Mouse (Mus musculus): ENCODE data around the gene Mbtps1. TPM values are rescaled to one million over a fixed set of nuclear protein-coding genes. Genes with fewer than 3 reads are reported as not detected.
A peak's percentile ranks its signal among the peaks of the same experiment; 100 is the strongest.

Mbtps1 gene
- total and polyA plus RNA-seq, 3 experiments = 33.1 to 59.9 TPM; not detected in 1

GRCm38 (mm10) chr8:119558603-119559401, at the start of gene Mbtps1 (continued):
- TF ChIP-seq NRF1 (IDR thresholded peaks at IDR 0.05; ENCODE audit: insufficient read depth, low read depth, low read length, poor library complexity, severe bottlenecking) (peak; percentile 59), ETS1 (IDR thresholded peaks at IDR 0.05; ENCODE audit: low read depth, low read length) (no peak), SIN3A (IDR thresholded peaks at IDR 0.05; ENCODE audit: low read length) (peak; percentile 83)

GRCm38 (mm10) chr8:119606224-119606623, 47.7 kb upstream of the Mbtps1 start:
- peaks cover 16% of the 10 kb centered on the region for H3K79me2 ChIP-seq (ENCODE audit: control insufficient read depth, insufficient read depth, low read length, poor library complexity)
- peaks cover 0 to 6% of the 10 kb centered on the region in 2 experiments; a peak in 1 of 4 replicates for H3K36me3 ChIP-seq (ENCODE audit: control insufficient read depth in 1 of 2, insufficient read depth in 2 of 2, low read length in 2 of 2)
- no peak overlapping the region for H3K27ac ChIP-seq (ENCODE audit: control insufficient read depth, low read depth, low read length)
- H3K27me3 ChIP-seq (ENCODE audit: control insufficient read depth in 1 of 2, insufficient read depth in 2 of 2, low read length in 2 of 2) = no peaks in the 10 kb centered on the region
- TF ChIP-seq CTCF (IDR thresholded peaks at IDR 0.05 in 2 of 3, conservative IDR thresholded peaks at IDR 0.05 in 1 of 3; ENCODE audit: control insufficient read depth in 1 of 3, insufficient read depth in 1 of 3, low read depth in 2 of 3, low read length in 3 of 3, poor library complexity in 1 of 3, severe bottlenecking in 1 of 3) (peak; percentile 33 to 55 (median 35); a peak in 4 of 6 replicates), ZNF384 (IDR thresholded peaks at IDR 0.05; ENCODE audit: low read depth, low read length) (peak; percentile 91), SMC3 (IDR thresholded peaks at IDR 0.05; ENCODE audit: low read depth, low read length) (peak; percentile 46), E2F4 (IDR thresholded peaks at IDR 0.05; ENCODE audit: borderline replicate concordance, low read depth, low read length) (no peak), USF1 (IDR thresholded peaks at IDR 0.05; ENCODE audit: low read depth, low read length) (no peak), ZC3H11A (IDR thresholded peaks at IDR 0.05; ENCODE audit: low read depth, low read length) (peak; percentile 21; the same call in 1 of the 2 replicates), RAD21 (IDR thresholded peaks at IDR 0.05; ENCODE audit: low read depth, low read length) (peak; percentile 44), MYB (IDR thresholded peaks at IDR 0.05; ENCODE audit: low read depth, low read length) (no peak), MXI1 (IDR thresholded peaks at IDR 0.05; ENCODE audit: low read depth, low read length) (peak; percentile 42; the same call in 1 of the 2 replicates), MYC (IDR thresholded peaks at IDR 0.05; ENCODE audit: low read depth, low read length) (peak; percentile 85), HCFC1 (IDR thresholded peaks at IDR 0.05; ENCODE audit: low read depth, low read length) (peak; percentile 46; the same call in 1 of the 2 replicates)
- no peak overlapping the region for H3K9ac ChIP-seq (ENCODE audit: control insufficient read depth, low read depth, low read length, poor library complexity, severe bottlenecking)
- peaks cover 2 to 18% of the 10 kb centered on the region in 2 experiments; a peak in 3 of 4 replicates for H3K4me1 ChIP-seq (ENCODE audit: control insufficient read depth in 1 of 2, insufficient read depth in 2 of 2, low read length in 2 of 2)
- DNase-seq (ENCODE audit: low read depth, low spot score) = peak; percentile 65
- no peak overlapping the region for H3K4me3 ChIP-seq (ENCODE audit: control insufficient read depth in 1 of 2, insufficient read depth in 1 of 2, low read depth in 2 of 2, low read length in 2 of 2)
- no peaks in the 10 kb centered on the region for H3K9me3 ChIP-seq (replicated peaks; ENCODE audit: insufficient read depth, low read length)

- Histone ChIP-seq H3K4me3 (ENCODE audit: control insufficient read depth in 1 of 2, insufficient read depth in 1 of 2, low read depth in 2 of 2, low read length in 2 of 2) (peak within 1 kb of the TSS; percentile 83 to 84), H3K4me1 (ENCODE audit: control insufficient read depth in 1 of 2, insufficient read depth in 2 of 2, low read length in 2 of 2) (peaks cover 2 to 18% of the 10 kb centered on the region in 2 experiments; a peak in 3 of 4 replicates), H3K27me3 (ENCODE audit: control insufficient read depth in 1 of 2, insufficient read depth in 2 of 2, low read length in 2 of 2) (no peaks in the 10 kb centered on the region), H3K27ac (ENCODE audit: control insufficient read depth, low read depth, low read length) (peak within 1 kb of the TSS; percentile 76), H3K79me2 (ENCODE audit: control insufficient read depth, insufficient read depth, low read length, poor library complexity) (peaks cover 16% of the 10 kb centered on the region), H3K36me3 (ENCODE audit: control insufficient read depth in 1 of 2, insufficient read depth in 2 of 2, low read length in 2 of 2) (peaks cover 0 to 6% of the 10 kb centered on the region in 2 experiments; a peak in 1 of 4 replicates), H3K9ac (ENCODE audit: control insufficient read depth, low read depth, low read length, poor library complexity, severe bottlenecking) (peak within 1 kb of the TSS; percentile 78), H3K9me3 (replicated peaks; ENCODE audit: insufficient read depth, low read length) (no peaks in the 10 kb centered on the region)
- DNase-seq (ENCODE audit: low read depth, low spot score) = peak; percentile 97
- peak; percentile 27; the same call in 1 of the 2 replicates for TF ChIP-seq RCOR1 (IDR thresholded peaks at IDR 0.05; ENCODE audit: low read depth, low read length)
- TF ChIP-seq SMC3 (IDR thresholded peaks at IDR 0.05; ENCODE audit: low read depth, low read length) = peak; percentile 83
- TF ChIP-seq SIN3A (IDR thresholded peaks at IDR 0.05; ENCODE audit: low read length) = peak; percentile 91
- no peak for TF ChIP-seq GABPA (IDR thresholded peaks at IDR 0.05; ENCODE audit: low read depth, low read length)
- peak; percentile 98 for TF ChIP-seq MXI1 (IDR thresholded peaks at IDR 0.05; ENCODE audit: low read depth, low read length)
- peak; percentile 69 for TF ChIP-seq ZC3H11A (IDR thresholded peaks at IDR 0.05; ENCODE audit: low read depth, low read length)
- TF ChIP-seq CTCF (IDR thresholded peaks at IDR 0.05 in 2 of 3, conservative IDR thresholded peaks at IDR 0.05 in 1 of 3; ENCODE audit: control insufficient read depth in 1 of 3, insufficient read depth in 1 of 3, low read depth in 2 of 3, low read length in 3 of 3, poor library complexity in 1 of 3, severe bottlenecking in 1 of 3) = peak; percentile 60 to 95 (median 83)
- TF ChIP-seq MYB (IDR thresholded peaks at IDR 0.05; ENCODE audit: low read depth, low read length) = peak; percentile 64
- no peak for TF ChIP-seq NRF1 (IDR thresholded peaks at IDR 0.05; ENCODE audit: insufficient read depth, low read depth, low read length, poor library complexity, severe bottlenecking)
- no peak for TF ChIP-seq MAFK (IDR thresholded peaks at IDR 0.05; ENCODE audit: borderline replicate concordance, low read depth, low read length)
- no peak for TF ChIP-seq E2F4 (IDR thresholded peaks at IDR 0.05; ENCODE audit: borderline replicate concordance, low read depth, low read length)
- no peak for TF ChIP-seq UBTF (IDR thresholded peaks at IDR 0.05; ENCODE audit: borderline replicate concordance, insufficient read depth, low read depth, low read length)
- TF ChIP-seq JUND (IDR thresholded peaks at IDR 0.05; ENCODE audit: low read depth, low read length) = no peak
- peak; percentile 37; the same call in 1 of the 2 replicates for TF ChIP-seq MAZ (IDR thresholded peaks at IDR 0.05; ENCODE audit: low read depth, low read length)
- TF ChIP-seq ZNF384 (IDR thresholded peaks at IDR 0.05; ENCODE audit: low read depth, low read length) = no peak; the same call in 1 of the 2 replicates
- TF ChIP-seq POLR2AphosphoS2 (IDR thresholded peaks at IDR 0.05; ENCODE audit: low read length) = peak; percentile 88
- peak; percentile 75; the same call in 1 of the 2 replicates for TF ChIP-seq ZMIZ1 (IDR thresholded peaks at IDR 0.05; ENCODE audit: low read depth, low read length)
- TF ChIP-seq GATA1 (IDR thresholded peaks at IDR 0.05; ENCODE audit: low read depth, low read length) = no peak
- peak; percentile 92 to 94 for TF ChIP-seq POLR2A (IDR thresholded peaks at IDR 0.05; ENCODE audit: control insufficient read depth in 1 of 2, insufficient read depth in 1 of 2, low read depth in 1 of 2, low read length in 2 of 2, poor library complexity in 1 of 2)
- peak; percentile 89; the same call in 1 of the 2 replicates for TF ChIP-seq TBP (IDR thresholded peaks at IDR 0.05; ENCODE audit: low read depth, low read length)
These were observed 46.5 kb upstream of the Mbtps1 start, which contains the start of gene Taf1c for GRCm38 (mm10) chr8:119604996-119605395. TSS of gene Taf1c (minus strand) at chr8:119605222.

All from MEL (cell line).